Mouse (Mus musculus) gastrocnemius, adult 18-20 months (tissue): ENCODE measurements around the gene Gm4214. TPM values are rescaled to one million over a fixed set of nuclear protein-coding genes. Genes with fewer than 3 reads are reported as not detected.
"Not testable (repeated sequence)": the region's sequence is repeated elsewhere in the genome, so short reads cannot be mapped to it uniquely, and the experiment has no call there.

Experiments
- DNase-seq: peaks from one replicate; pipeline ENCODE4 v3.0.0; 2021; ENCODE audit warnings: low spot score
- long read RNA-seq, 2 experiments: library from polyadenylated mRNA; stranded (forward); transcript quantifications; one replicate each; pipeline ENCODE4 v2.0.0; 2021
- total RNA-seq, 2 experiments: library from RNA; stranded (reverse); gene quantifications; 2 replicates each; pipeline ENCODE4 v1.2.3; 2021

Gene Gm4214
- total RNA-seq, result not detected
- long read RNA-seq, experiment 1, result 0 reads
- long read RNA-seq, experiment 2, result 0 reads

DNA sequence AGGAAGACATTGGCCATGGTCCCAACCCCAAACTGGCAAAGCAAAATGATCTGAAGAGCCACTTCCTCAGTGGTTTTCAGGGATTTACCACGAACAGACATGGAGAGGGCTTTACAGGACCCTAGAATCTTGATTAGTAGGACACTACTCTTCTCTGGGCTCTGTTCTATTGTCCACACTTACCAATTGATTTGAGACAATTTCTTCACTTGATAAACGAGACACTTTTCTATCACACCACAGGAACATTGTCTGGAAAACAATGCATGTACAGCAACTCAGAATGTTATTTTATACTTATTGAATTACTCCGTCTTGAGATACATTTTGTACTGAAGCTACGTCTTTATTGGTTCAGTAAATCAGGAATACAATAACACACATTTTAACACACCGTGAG is at the start of gene Gm4214:
Gene Gm4214 (minus strand): TSS at position 101 of the 400 bp plus-strand sequence.
- DNase-seq, result not testable (repeated sequence)

- DNase-seq, result not testable (repeated sequence)
Observed at GRCm38 (mm10) chr7:23019823-23020222, 35.4 kb upstream of the Gm4214 start, which contains the start of gene Gm4216. TSS of gene Gm4216 (minus strand) at chr7:23019923.

Other genes starting within 250 kb of the Gm4214 start
- not detected for gene Vmn1r157, start 223.0 kb downstream of the Gm4214 start, total RNA-seq
- gene Vmn1r158, start 193.9 kb downstream of the Gm4214 start, total RNA-seq, result not detected
- gene Vmn1r159, start 141.1 kb downstream of the Gm4214 start, total RNA-seq, result not detected
- gene Vmn1r160, start 113.4 kb downstream of the Gm4214 start, total RNA-seq, result not detected
- not detected for gene Gm4216, start 35.2 kb upstream of the Gm4214 start, total RNA-seq
- not detected for gene Vmn1r163, start 70.9 kb upstream of the Gm4214 start, total RNA-seq
- gene Gm8720, start 82.8 kb upstream of the Gm4214 start, total RNA-seq, result not detected
- gene Gm10662, start 159.8 kb upstream of the Gm4214 start, total RNA-seq, result not detected
- not detected for gene Vmn1r165, start 232.7 kb upstream of the Gm4214 start, total RNA-seq